Mouse (Mus musculus): ENCODE measurements around the gene Tmem88. TPM values are rescaled to one million over a fixed set of nuclear protein-coding genes. Genes with fewer than 3 reads are reported as not detected.

The Tmem88 gene
- 0.55 and 0.95 TPM in 2 replicates for polyA plus RNA-seq (2012; ENCODE audit: low replicate concordance)

GRCm38 (mm10) chr11:69398059-69398458 is at the start of gene Tmem88:
Gene Tmem88, minus strand, starts transcription at chr11:69398234.

GRCm38 (mm10) chr11:69413221-69414181 is 15.5 kb upstream of the Tmem88 start, which contains the start of gene Kdm6b:
Gene Kdm6b, minus strand, starts transcription at chr11:69413675.

GRCm38 (mm10) chr11:69395235-69395633 is 2.8 kb downstream of the Tmem88 start, which contains the start of the genes Naa38 and Cyb5d1:
Gene Naa38, plus strand, starts transcription at chr11:69395487.
Gene Cyb5d1, minus strand, starts transcription at chr11:69395631.

GRCm38 (mm10) chr11:69369215-69369989 is 28.6 kb downstream of the Tmem88 start, which contains the start of gene Chd3:
Gene Chd3, minus strand, starts transcription at chr11:69369406.

Other genes starting within 250 kb of the Tmem88 start
- gene Alox12b, start 241.2 kb downstream of the Tmem88 start, polyA plus RNA-seq (2012; ENCODE audit: low replicate concordance), result not detected in 2 replicates
- 0.18 and 0.36 TPM in 2 replicates for gene Alox8, start 200.4 kb downstream of the Tmem88 start, polyA plus RNA-seq (2012; ENCODE audit: low replicate concordance)
- gene Gucy2e, start 161.2 kb downstream of the Tmem88 start, polyA plus RNA-seq (2012; ENCODE audit: low replicate concordance), result 0.03 TPM in 2 replicates
- 16.1 and 37.7 TPM in 2 replicates for gene Cntrob, start 74.5 kb downstream of the Tmem88 start, polyA plus RNA-seq (2012; ENCODE audit: low replicate concordance)
- 7.2 and 10.5 TPM in 2 replicates for gene Trappc1, start 74.3 kb downstream of the Tmem88 start, polyA plus RNA-seq (2012; ENCODE audit: low replicate concordance)
- 0.74 and 1.8 TPM in 2 replicates for gene Kcnab3, start 72.0 kb downstream of the Tmem88 start, polyA plus RNA-seq (2012; ENCODE audit: low replicate concordance)
- 1.8 and 6.5 TPM in 2 replicates for gene Rnf227, start 57.8 kb downstream of the Tmem88 start, polyA plus RNA-seq (2012; ENCODE audit: low replicate concordance)
- gene Chd3, start 28.8 kb downstream of the Tmem88 start, polyA plus RNA-seq (2012; ENCODE audit: low replicate concordance), result 412 and 967 TPM in 2 replicates
- 32.7 and 80.7 TPM in 2 replicates for gene Naa38, start 2.7 kb downstream of the Tmem88 start, polyA plus RNA-seq (2012; ENCODE audit: low replicate concordance)
- gene Cyb5d1, start 2.6 kb downstream of the Tmem88 start, polyA plus RNA-seq (2012; ENCODE audit: low replicate concordance), result 2.9 and 9.4 TPM in 2 replicates
- gene Kdm6b, start 15.4 kb upstream of the Tmem88 start, polyA plus RNA-seq (2012; ENCODE audit: low replicate concordance), result 124 and 254 TPM in 2 replicates
- gene Dnah2, start 150.9 kb upstream of the Tmem88 start, polyA plus RNA-seq (2012; ENCODE audit: low replicate concordance), result 0.30 and 0.55 TPM in 2 replicates
- 0.63 and 0.73 TPM in 2 replicates for gene Efnb3, start 162.0 kb upstream of the Tmem88 start, polyA plus RNA-seq (2012; ENCODE audit: low replicate concordance)
- gene Wrap53, start 182.0 kb upstream of the Tmem88 start, polyA plus RNA-seq (2012; ENCODE audit: low replicate concordance), result 2.2 and 18.6 TPM in 2 replicates
- 109 and 132 TPM in 2 replicates for gene Trp53, start 182.1 kb upstream of the Tmem88 start, polyA plus RNA-seq (2012; ENCODE audit: low replicate concordance)
- 2.5 and 19.1 TPM in 2 replicates for gene Atp1b2, start 207.7 kb upstream of the Tmem88 start, polyA plus RNA-seq (2012; ENCODE audit: low replicate concordance)
- gene Shbg, start 219.7 kb upstream of the Tmem88 start, polyA plus RNA-seq (2012; ENCODE audit: low replicate concordance), result not detected in 2 replicates
- not detected in 2 replicates for gene Sat2, start 223.8 kb upstream of the Tmem88 start, polyA plus RNA-seq (2012; ENCODE audit: low replicate concordance)
- 66.7 and 112 TPM in 2 replicates for gene Fxr2, start 234.8 kb upstream of the Tmem88 start, polyA plus RNA-seq (2012; ENCODE audit: low replicate concordance)

Data from hematopoietic multipotent progenitor cell, adult 10-12 weeks (in vitro differentiated cells).